Mouse (Mus musculus): ENCODE results near the gene Aqp11. TPM values are rescaled to one million over a fixed set of nuclear protein-coding genes. Genes with fewer than 3 reads are reported as not detected.

The Aqp11 gene
- polyA plus RNA-seq, 1 experiment from 2014 or later: 4.9 TPM

- no peak for ATAC-seq (ENCODE audit: insufficient number of reproducible peaks, insufficient read depth, low FRiP score, low TSS enrichment, low read depth)
- Histone ChIP-seq H3K4me2 (no peak overlapping the region), H3K9ac (no peak overlapping the region), H3K4me1 (0 out of 2 replicates have a peak, but pooled peaks cover 2% of the 10 kb centered on the region), H3K9me3 (no peaks in the 10 kb centered on the region), H3K4me3 (no peak overlapping the region), H3K36me3 (no peaks in the 10 kb centered on the region), H3K27ac (no peak overlapping the region), H3K27me3 (no peaks in the 10 kb centered on the region)
- WGBS: 78% methylated on average over 9 of the region's 9 CpGs
Measured at GRCm38 (mm10) chr7:97766406-97767166, 28.5 kb upstream of the Aqp11 start.

DNA sequence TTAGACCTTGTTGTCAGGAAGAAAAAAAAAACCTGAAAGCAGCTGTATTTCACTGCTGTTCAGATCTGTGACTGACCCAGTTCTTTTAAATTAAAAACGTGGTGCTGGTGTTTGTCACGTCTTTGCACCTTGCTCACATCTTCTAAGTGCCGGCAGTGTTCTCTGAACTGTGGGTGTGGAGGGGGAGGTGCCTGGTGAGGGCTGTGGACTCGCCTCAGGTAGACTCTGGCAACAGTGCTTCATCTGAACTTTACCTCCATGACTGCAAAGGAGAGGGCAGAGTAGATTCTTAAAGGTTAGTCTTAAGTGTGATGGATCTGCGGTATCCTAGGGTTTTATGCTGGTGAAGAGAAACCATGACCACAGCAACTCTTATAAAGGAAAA lies 27.9 kb upstream of the Aqp11 start:
- H3K9ac ChIP-seq: no peak overlapping the region
- H3K9me3 ChIP-seq: no peaks in the 10 kb centered on the region
- no peak for ATAC-seq (ENCODE audit: insufficient number of reproducible peaks, insufficient read depth, low FRiP score, low TSS enrichment, low read depth)
- no peak overlapping the region for H3K27ac ChIP-seq
- H3K27me3 ChIP-seq: no peaks in the 10 kb centered on the region
- H3K4me2 ChIP-seq: no peak overlapping the region
- 0 out of 2 replicates have a peak, but pooled peaks cover 2% of the 10 kb centered on the region for H3K4me1 ChIP-seq
- WGBS: 80% methylated on average over 5 of the region's 5 CpGs
- no peak overlapping the region for H3K4me3 ChIP-seq
- H3K36me3 ChIP-seq: no peaks in the 10 kb centered on the region

- H3K27me3 ChIP-seq: no peaks in the 10 kb centered on the region
- no peak for ATAC-seq (ENCODE audit: insufficient number of reproducible peaks, insufficient read depth, low FRiP score, low TSS enrichment, low read depth)
- no peaks in the 10 kb centered on the region for H3K9me3 ChIP-seq
- no peak overlapping the region for H3K27ac ChIP-seq
- 0 out of 2 replicates have a peak, but pooled peaks cover 2% of the 10 kb centered on the region for H3K4me1 ChIP-seq
- WGBS: 86% methylated on average over 21 of the region's 21 CpGs
- no peak overlapping the region for H3K4me3 ChIP-seq
- H3K4me2 ChIP-seq: no peak overlapping the region
- H3K36me3 ChIP-seq: no peaks in the 10 kb centered on the region
- H3K9ac ChIP-seq: no peak overlapping the region
Measured at GRCm38 (mm10) chr7:97765181-97765962, 27.3 kb upstream of the Aqp11 start.

- ATAC-seq (ENCODE audit: insufficient number of reproducible peaks, insufficient read depth, low FRiP score, low TSS enrichment, low read depth): no peak
- H3K9ac ChIP-seq: no peak overlapping the region
- H3K27me3 ChIP-seq: no peaks in the 10 kb centered on the region
- no peaks in the 10 kb centered on the region for H3K9me3 ChIP-seq
- H3K4me3 ChIP-seq: no peak overlapping the region
- H3K4me2 ChIP-seq: no peak overlapping the region
- H3K27ac ChIP-seq: no peak overlapping the region
- H3K36me3 ChIP-seq: no peaks in the 10 kb centered on the region
- 66% methylated on average over 11 of the region's 11 CpGs for WGBS
- 0 out of 2 replicates have a peak, but pooled peaks cover 2% of the 10 kb centered on the region for H3K4me1 ChIP-seq
Measured at GRCm38 (mm10) chr7:97764591-97764990, 26.5 kb upstream of the Aqp11 start.

DNA sequence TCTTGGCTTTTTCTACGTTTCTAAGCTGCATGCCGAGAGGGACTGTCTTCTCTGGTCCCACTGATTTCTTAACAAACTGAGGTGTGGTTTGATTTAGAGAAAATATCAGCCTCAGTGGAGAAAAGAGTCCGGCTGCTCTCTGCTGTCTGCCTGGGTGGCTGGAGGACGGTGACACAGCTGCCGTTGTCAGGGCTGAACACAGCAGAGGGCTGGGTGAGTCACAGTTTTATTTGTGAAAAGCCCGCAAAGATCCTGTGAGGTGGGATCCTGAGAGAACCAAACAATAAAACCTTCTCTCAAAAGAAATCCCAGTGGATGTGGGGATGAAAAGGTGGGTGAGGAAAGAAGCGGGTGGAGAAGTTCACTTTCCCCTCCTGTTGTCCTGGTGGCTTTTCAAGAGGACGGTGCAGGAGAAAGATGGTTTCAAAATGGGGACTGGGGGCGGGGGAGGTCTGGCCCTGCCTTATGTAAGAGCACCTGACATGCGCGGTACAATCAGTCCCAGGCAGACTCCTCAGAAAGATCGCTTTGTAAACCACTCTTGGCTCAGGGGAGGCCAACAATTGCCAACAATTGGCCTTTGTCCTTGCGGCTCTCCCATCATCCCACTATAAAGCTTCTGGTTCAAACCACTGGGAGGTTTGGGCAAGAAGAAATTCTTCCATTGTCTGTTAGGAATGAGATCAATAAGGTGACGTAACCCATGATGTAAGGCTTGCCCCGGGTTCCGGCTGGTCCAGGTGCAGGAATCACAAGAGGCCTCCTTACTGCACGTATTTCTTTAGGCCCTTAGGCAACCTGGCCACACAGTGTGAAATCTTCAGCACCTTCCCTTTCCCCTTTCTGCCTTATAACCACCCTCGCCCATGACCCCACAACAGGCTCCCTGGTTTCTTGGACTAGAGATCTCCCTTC lies 19.1 kb upstream of the Aqp11 start:
- Histone ChIP-seq H3K27me3 (no peaks in the 10 kb centered on the region), H3K36me3 (no peaks in the 10 kb centered on the region), H3K9ac (no peak overlapping the region), H3K4me3 (no peak overlapping the region), H3K4me1 (peaks cover 9% of the 10 kb centered on the region; the same call in 1 of the 2 replicates), H3K9me3 (no peaks in the 10 kb centered on the region), H3K4me2 (peak overlapping the region; percentile 28), H3K27ac (no peak overlapping the region)
- no peak for ATAC-seq (ENCODE audit: insufficient number of reproducible peaks, insufficient read depth, low FRiP score, low TSS enrichment, low read depth)
- 38% methylated on average over 18 of the region's 18 CpGs for WGBS

DNA sequence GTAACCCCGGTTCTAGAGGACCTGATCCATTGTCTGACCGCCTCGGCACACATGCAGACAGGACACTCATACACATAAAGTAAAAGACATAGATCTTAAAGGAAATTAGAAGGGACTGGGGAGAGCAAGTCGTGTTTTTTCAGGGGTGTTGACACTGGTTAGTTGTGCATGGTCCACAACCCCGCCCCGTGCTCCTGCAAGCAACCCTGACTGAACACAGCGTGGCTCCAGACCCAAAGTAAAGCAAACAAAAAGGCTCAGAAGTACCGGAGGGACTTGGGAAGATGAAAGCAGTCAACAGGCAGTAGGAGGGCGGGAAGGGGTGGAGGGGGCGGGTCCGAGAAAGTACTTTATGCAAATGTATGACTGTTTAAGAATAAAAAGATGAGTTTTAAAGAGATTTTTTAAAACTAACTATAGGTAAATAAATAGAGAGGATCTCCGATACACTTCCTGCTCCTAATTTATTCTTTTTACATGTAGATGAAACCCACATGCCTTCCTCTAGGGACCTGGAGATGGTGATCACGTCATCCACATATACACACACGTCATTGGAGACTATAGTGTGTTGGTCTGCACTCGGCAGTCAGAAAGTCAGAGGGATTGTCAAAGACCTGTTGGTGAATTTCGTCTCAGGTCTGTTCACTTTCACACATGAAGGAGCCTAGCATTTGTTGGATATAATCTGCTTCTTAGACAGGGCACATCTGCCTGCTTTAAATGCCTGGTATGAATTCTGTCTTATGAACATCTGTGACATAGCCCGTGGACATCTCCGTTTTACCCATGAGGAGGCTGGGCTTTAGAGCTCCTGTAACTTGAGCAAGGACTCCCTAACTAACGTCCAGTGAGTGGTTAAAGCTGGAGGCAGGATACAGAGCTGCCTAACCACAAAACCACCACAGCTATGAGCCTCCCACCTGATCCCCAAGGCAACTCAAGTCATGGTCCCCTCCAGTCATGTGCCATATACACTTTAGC lies 11.4 kb upstream of the Aqp11 start:
- Histone ChIP-seq H3K9ac (no peak overlapping the region), H3K36me3 (no peaks in the 10 kb centered on the region), H3K4me3 (0 out of 2 replicates have a peak overlapping the region, but pooled peaks have one; percentile 4), H3K4me1 (peaks cover 23% of the 10 kb centered on the region), H3K27me3 (no peaks in the 10 kb centered on the region), H3K9me3 (no peaks in the 10 kb centered on the region), H3K4me2 (peak overlapping the region; percentile 51), H3K27ac (peak overlapping the region; percentile 48; the same call in 1 of the 2 replicates)
- WGBS: 34% methylated on average over 19 of the region's 19 CpGs
- ATAC-seq (ENCODE audit: insufficient number of reproducible peaks, insufficient read depth, low FRiP score, low TSS enrichment, low read depth): no peak

DNA sequence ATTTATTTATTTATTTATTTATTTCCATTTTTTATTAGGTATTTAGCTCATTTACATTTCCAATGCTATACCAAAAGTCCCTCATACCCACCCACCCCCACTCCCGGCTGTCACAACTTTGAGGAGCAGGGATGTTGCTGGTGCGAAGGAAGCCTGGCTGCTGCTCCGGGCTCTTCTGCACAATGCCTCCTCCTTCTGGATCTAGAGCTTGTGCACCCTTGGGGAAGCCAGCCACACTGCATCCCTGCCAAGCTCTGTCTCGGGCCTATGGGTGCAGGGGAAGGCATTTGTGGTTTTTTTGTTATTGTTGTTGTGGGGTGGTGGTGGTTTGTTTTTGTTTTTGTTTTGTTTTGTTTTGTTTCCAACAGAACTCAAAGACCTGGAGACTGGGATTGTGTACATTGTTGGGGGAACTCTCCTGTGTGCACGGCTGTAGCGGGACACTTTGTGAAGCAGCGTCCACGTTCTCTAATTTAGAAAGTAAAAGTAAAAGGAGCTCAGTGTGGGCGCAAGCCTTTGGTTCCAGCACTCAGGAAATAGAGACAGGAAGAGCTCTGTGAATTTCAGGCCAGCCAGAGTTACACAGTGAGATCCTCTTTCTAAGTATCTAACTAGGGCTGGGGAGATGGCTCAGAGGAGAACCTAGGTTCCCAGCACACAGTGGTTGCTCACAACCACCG lies 10.6 kb upstream of the Aqp11 start:
- H3K4me2 ChIP-seq: peak overlapping the region; percentile 51
- no peak for ATAC-seq (ENCODE audit: insufficient number of reproducible peaks, insufficient read depth, low FRiP score, low TSS enrichment, low read depth)
- H3K36me3 ChIP-seq: no peaks in the 10 kb centered on the region
- peak overlapping the region; percentile 48; the same call in 1 of the 2 replicates for H3K27ac ChIP-seq
- no peak overlapping the region for H3K4me3 ChIP-seq
- 57% methylated on average over 10 of the region's 10 CpGs for WGBS
- H3K27me3 ChIP-seq: no peaks in the 10 kb centered on the region
- no peak overlapping the region for H3K9ac ChIP-seq
- H3K4me1 ChIP-seq: peaks cover 23% of the 10 kb centered on the region
- no peaks in the 10 kb centered on the region for H3K9me3 ChIP-seq

DNA sequence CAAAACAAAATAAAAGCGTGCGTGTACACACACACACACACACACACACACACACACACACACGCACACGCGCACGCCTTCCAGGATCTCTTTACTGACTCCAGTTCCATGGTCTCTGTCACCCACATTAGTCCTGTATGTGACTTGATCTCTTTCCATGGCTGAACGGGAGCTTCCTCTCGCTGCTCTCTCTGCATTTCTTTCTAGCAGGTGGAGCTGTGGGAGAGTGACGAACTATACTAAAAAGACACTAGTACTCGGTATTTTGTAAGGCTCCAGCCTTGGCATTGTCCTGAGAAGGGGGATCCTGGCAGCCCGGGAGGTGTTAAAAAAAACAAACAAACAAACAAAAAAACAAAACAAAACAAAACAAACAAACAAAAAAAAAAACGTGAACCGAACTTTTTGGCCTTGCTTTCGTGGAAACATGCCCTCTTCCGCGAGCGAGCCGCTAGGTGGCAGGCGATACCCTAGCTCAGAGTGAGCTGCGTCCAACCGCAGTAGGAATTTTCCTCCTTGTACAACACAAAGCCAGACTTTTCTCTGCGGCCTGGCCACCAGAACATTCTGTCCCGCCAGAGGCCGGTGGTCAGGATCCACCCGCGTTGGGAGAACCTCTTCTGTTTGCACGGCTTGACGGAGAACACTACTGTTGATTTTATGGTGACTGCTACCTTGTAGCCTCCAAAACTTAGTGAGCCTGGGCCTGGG lies 9.9 kb upstream of the Aqp11 start:
- Histone ChIP-seq H3K4me1 (peaks cover 23% of the 10 kb centered on the region), H3K4me3 (0 out of 2 replicates have a peak overlapping the region, but pooled peaks have one; percentile 16), H3K27ac (no peak overlapping the region), H3K9ac (0 out of 2 replicates have a peak overlapping the region, but pooled peaks have one; percentile 61), H3K36me3 (no peaks in the 10 kb centered on the region), H3K9me3 (no peaks in the 10 kb centered on the region), H3K27me3 (no peaks in the 10 kb centered on the region), H3K4me2 (peak overlapping the region; percentile 51)
- WGBS: 26% methylated on average over 28 of the region's 28 CpGs
- ATAC-seq (ENCODE audit: insufficient number of reproducible peaks, insufficient read depth, low FRiP score, low TSS enrichment, low read depth): peak; percentile 63; the same call in 1 of the 2 replicates

DNA sequence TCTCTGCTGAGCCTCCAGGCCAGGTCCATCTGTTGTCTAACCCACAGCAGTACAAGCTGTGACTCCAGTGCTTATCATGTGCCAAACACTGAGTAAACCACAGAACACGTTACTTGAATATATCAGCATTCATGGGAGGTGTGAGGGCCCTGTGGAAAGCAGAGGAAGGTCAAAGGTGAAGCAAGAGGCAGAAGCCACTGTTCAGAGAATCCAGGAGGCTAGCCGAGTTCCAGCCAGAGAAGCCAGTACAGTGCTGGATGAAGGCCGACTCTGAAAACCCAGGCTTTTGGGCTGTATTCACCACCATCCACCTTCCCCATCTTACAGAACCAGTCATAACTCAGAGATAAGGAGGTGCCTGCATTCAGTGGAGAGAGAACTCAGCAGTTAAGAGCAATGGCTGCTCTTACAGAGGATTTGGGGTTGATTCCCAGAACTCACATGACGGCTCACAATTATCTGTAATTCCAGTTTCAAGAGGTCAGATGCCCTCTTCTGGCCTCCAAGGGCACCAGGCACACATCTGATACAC lies 9.2 kb upstream of the Aqp11 start:
- H3K9me3 ChIP-seq: no peaks in the 10 kb centered on the region
- H3K27me3 ChIP-seq: no peaks in the 10 kb centered on the region
- ATAC-seq (ENCODE audit: insufficient number of reproducible peaks, insufficient read depth, low FRiP score, low TSS enrichment, low read depth): no peak
- no peak overlapping the region for H3K4me3 ChIP-seq
- H3K4me2 ChIP-seq: no peak overlapping the region
- H3K9ac ChIP-seq: no peak overlapping the region
- H3K4me1 ChIP-seq: peaks cover 23% of the 10 kb centered on the region
- H3K27ac ChIP-seq: no peak overlapping the region
- 72% methylated on average over 4 of the region's 4 CpGs for WGBS
- no peaks in the 10 kb centered on the region for H3K36me3 ChIP-seq

Data from embryonic facial prominence, embryonic 13.5 days (tissue).